Mouse (Mus musculus) small intestine, adult 2 months (tissue): ENCODE results near the gene Armh4.

ENCODE experiments used
- CTCF ChIP-seq: fragments of 200-500 bp; IDR thresholded peaks from 2 replicates; pipeline ENCODE4 v1.5.1; 2012; ENCODE audit warnings: low read depth, mild to moderate bottlenecking, control low read depth, inconsistent platforms, low read length, moderate library complexity, mixed read lengths; ENCODE audit not compliant: insufficient replicate concordance, insufficient read length; ENCODE audit errors: extremely low read depth
- POLR2A ChIP-seq: fragments of 200-500 bp; IDR thresholded peaks from 2 replicates; pipeline ENCODE4 v1.6.1; 2012; ENCODE audit warnings: low read depth, mild to moderate bottlenecking, control low read depth, inconsistent platforms, low read length, moderate library complexity

DNA sequence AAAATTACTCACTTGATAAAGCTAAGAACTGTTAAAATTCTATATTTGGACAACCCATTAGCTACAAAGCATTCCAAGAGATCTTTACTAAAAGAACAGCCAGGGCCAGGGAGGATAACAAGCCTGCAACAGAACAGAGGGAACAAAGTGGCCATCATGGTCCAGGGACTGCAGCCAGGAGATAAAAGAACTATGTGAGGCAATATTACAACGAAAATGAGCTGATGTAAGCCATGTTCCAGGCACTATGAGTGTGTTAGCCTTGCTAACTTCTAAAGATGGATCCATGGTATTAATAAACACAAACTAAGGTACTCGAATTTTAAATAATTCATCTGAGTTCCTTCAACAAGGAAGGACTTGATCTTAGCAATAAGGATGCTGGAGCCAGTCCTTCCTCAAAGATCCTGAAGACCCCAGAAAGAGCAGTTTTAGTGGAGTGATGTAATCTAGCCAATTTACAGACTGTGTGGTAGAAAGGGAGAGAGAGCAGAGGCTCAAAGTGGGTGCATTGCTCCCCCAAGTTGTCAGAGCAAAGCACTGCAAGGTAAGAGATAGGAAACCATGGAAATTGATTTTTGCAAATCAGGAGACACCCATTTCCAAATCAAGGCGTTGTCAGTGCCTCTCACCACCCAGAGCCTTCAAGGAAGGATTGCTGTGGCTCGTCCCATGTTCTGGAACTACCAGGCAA, 59.7 kb downstream of the Armh4 start:
- no peak for TF ChIP-seq CTCF
- no peak for TF ChIP-seq POLR2A
